Mouse (Mus musculus) induced T-regulatory cell, adult 2 months (primary cell): ENCODE data around the gene Gm21905.

Experiments
- DNase-seq: peaks from one replicate; pipeline ENCODE4 v3.0.0-alpha.2; 2012; ENCODE audit warnings: low read depth

Gene Gm21905

GRCm38 (mm10) chr5:67946321-67946720 is at the start of gene Gm21905:
Gm21905 (minus strand) TSS chr5:67946421.
- DNase-seq, result no peak

DNA sequence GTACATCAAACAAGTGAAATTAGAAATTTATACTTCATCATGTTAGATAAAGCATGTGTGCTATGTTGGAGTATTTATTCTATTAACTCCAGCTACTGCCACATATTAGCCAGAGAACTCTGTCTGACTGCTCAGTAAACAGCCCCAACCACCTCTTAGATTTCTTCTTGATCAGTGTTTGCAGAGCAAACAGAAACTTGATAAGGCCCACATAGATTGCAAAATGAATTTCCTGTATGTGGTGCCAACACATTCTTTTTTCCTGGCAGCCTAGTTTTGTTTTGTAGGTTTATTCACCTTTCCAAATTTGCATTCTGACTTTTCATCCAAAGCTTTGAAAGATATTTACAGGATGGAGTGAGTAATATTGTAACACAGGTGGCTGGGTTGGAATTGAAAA is 44.2 kb upstream of the Gm21905 start:
- DNase-seq, result no peak

- no peak for DNase-seq
These were observed 35.8 kb upstream of the Gm21905 start for GRCm38 (mm10) chr5:67981946-67982526.

DNA sequence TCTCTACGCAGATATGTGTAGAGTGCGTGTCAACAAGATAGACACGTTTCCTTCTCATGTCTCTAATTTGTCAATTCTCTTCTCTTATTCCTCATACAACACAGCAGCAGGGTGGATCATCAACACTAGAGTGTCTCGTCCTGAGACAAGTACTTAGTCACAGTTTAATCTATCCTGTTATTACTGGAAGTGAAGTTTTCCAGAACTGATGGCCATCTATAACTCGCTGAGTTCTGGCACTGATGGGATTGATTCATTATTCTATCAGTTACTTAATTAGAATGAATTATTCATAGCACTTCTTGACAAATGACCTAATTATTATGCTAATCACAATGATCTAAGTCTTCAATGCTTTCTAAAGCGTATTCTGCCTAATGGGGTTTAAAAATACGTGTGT is 23.3 kb upstream of the Gm21905 start:
- no peak for DNase-seq

DNA sequence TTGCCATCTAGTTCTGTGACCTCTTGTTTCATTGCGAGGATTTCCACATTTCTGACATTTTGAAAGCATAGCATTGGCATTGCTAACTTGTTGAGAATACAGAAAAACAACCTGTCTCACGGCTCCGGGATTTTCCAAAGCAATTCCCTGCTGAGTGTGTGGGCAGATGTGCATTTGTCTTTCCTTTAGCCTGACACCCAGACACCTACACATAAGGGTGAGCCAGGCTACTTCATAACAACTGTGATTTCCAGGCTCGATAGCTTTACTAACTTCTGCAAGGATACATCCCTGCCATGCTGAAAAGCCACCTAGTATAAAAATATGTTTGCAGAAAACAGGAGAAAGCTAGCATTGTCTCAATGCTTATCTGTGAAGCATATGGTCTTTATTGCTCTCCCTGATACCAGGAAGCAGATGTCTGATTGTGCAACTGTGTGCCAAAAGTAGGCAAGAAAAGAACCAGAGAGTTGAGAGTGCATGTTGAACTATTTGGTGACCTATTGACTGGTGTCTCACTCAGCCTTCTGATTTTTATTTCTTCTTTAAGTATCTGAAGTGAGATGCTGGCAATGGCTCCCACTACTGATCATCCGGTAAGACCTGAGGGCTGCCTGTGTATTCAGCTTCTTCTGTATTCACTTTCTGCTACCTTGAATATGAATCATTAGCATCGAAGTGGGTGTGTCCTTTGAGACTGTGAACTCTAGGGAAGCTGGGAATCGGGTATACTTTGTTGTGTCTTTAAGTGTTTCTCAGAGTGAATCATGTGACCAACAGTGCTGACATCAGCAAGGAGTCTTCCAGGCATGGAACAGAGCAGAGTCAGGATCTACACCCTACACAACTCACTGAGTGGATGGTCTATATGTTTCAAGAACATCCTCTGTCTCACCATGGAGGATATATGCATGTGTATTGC is 15.7 kb upstream of the Gm21905 start:
- no peak for DNase-seq

DNA sequence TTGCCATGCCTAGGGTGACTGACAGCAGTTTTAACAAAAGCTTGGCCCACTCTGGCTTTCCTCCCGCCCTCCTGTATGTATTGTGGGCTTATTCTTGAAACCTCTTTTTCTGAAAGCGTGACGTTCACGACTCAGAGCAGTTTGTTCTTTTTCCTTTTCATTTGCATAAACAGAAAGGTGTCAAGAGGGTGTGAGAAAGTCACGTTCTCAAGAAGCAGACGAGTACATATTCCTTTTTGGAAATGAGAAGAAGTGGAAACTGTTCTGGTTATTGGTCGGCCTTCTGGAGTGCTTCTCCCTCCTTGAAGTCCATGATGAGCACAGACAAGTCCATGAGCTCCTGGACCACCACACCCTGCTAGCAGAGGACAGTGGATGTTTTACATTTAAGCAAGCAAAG is 9.3 kb upstream of the Gm21905 start:
- no peak for DNase-seq

DNA sequence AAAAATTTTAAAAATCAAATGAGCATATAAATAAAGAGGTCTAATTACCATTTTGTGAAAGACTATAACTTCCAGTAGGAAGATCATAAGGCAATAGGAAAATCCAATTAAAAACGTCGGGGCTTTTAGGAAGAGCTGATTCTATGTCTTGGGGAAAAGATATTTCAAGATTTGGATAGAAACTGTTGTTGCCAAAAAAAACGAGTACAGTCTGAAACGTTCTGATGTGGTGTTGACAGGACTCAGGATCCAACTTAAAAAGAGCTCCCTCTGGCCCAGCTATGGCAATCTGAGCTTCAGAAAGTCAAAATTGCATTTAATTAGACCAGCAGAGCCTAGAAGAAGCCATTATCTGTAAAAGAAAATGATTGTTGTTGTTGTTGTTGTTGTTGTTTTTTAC is 7.9 kb upstream of the Gm21905 start:
- no peak for DNase-seq

DNA sequence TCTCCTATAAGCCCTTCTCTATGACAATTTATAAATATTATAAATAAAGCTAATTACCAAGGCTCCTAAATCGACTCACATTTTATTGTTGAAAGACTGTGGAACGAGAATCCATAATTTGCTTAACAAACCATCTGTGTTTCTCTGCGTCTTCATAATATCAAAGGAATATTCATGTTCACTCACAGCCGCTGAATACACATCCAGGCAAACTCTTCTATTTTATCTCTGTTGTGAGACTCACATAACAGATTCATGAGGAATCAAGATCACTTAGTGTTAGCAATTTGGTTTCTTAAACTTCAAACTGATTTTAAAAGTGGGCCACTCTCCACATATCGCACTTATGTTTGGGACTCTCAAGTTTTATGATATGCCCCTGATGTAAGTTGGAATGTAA is 1.9 kb upstream of the Gm21905 start:
- DNase-seq, result no peak

DNA sequence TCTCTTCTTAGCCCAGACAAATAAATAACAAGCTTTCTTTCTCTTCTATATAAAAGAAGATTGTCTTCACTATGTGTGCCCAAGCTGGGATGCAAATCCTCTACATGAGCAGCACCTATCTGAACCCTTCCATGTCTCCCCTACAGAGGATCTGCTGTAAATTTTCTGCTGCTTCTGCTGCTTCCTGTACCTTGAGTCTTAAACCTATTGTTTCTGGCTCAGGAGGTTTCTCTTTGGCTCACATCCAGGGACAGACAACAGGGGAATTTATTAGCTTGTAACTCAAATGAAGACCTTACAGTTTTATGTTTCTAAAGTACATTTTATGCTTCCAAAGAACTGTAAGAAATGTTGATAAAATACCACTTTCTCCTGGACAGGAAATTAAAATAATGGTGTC is 785 bp upstream of the Gm21905 start:
- DNase-seq, result no peak

DNA sequence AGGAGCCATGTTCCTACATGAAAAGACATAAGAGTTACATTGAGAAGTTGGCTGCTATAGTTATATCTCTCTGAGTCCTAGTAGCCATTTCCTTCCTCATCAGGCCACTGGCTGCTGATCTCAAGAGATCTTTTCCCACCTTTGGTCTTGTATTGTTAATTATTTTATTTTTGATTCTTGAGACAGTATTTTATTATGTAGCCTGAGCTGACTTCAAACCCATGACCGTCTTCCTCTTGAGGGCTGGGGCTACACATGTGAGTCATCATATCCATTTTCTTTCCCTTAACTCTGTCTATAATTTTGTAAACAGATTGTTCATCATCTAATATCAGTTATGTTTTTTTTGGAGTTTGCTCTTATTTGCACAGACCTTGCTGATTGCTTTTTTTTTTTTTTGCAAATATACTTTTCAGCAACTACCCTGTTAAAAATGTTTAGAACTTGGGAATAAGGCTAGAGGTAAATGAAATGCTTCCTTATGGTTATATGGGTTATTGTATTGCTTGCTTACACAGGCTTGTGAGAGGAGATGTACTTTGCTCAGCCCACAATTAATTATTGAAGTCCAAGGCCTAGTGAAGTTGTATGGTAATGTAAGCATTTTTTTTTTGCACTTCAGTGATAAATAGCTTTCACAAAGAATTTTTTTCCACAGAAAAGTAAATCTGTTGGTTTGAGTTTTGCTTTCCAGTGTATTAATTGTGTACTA is 2.0 kb downstream of the Gm21905 start:
- DNase-seq, result no peak

GRCm38 (mm10) chr5:67943199-67943598 is 3.0 kb downstream of the Gm21905 start:
- no peak for DNase-seq

DNA sequence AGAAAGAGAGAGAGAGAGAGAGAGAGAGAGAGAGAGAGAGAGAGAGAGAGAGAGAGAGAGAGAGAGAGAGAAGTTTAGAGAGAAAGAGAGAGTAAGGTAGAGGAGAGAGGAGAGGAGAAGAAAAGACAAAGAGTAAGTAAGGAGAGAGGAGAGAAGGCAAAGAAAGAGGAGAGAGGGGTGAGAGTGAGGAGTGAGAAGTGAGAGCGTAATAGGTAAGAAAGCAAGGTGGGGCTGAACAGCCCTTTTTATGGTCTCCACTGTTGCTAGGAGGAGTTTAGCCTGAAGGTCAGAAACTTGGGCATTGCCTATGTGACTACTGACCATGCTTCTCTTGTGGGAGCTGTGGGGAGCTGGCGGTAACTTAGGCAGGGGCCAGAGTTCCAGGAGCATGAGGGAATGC is 4.9 kb downstream of the Gm21905 start, which contains the start of gene Gm5108:
Gm5108 (plus strand) TSS at position 301 of the 400 bp plus-strand sequence.
- DNase-seq, result no peak

GRCm38 (mm10) chr5:67931623-67932022 is 14.6 kb downstream of the Gm21905 start:
- DNase-seq, result no peak

GRCm38 (mm10) chr5:67930584-67930983 is 15.6 kb downstream of the Gm21905 start:
- no peak for DNase-seq

DNA sequence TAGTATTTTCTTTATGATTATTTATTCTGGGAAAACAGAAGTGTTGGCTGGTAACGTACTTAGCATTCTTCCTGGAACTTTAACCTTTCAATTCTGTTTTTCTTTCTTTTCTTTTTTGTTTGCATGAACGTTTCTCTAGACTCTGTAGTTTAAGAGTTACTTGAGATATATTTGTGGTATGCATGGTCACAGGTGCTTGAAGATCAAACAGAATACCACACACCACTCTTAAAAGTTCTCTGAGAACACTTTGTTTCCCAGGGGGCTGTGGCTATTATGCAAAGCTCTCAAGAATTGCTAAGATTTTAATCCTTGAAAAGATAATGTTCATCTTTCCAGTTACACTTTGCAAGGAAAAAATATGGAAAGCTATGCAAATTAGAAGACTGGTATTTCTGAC is 41.7 kb downstream of the Gm21905 start:
- DNase-seq, result no peak

DNA sequence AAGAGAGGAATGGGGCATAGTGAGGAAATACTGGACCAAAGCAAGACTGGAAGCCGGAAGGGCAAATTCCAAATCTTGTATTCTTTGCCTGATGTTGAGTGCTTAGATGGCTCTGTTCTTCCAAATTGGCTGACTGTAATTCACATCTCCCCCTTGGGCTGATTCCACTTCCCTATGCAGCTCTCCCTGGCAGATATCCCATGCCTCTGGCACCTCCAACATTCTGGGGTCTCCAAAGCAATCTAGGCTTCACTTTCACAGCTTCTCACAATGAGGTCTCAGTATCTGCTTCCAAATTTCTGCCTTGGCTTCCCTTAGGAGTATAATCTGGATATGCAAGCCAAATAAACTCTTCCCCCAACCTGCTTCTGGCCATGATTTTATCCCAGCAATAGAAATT is 47.3 kb downstream of the Gm21905 start:
- no peak for DNase-seq

- DNase-seq, result no peak
These were observed 61.6 kb downstream of the Gm21905 start for GRCm38 (mm10) chr5:67884422-67885210.

DNA sequence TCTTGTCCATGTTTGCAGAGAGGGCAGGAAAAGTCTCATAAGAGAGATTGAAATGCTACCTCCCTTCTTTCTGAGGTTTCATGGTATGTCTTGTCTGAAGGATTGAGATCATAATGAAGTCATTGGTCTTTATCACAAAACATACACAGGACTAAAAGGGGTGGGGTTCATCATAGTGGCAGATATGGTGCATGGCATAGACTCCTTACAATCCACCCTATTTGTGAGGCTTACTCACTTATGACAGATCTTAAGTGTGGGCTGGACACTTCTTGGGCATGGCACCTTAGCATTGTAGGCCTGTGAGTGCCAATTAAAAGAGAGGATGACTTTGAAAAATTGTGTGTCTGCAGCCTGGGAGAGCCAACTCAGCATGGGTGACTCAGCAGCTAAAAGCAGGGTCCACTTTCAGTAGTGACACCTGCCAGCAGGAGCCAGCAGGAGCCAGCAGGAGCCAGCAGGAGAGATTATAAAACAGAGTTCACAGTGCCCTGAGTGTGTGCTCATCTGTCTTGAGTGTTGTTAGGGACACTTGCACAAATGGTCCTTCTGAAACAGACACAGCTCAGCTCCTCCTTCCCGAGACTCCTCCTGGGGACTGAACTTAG is 62.6 kb downstream of the Gm21905 start:
- no peak for DNase-seq
